Mouse (Mus musculus) midbrain, embryonic 16.5 days (tissue): ENCODE results near the gene Tlr2. TPM values are rescaled to one million over a fixed set of nuclear protein-coding genes. Genes with fewer than 3 reads are reported as not detected.
"Not testable (repeated sequence)": the region's sequence is repeated elsewhere in the genome, so short reads cannot be mapped to it uniquely, and the experiment has no call there.

Source experiments
- ATAC-seq: fragments of 200-750 bp; cut with Nextera tagmentation; 2 replicates; pipeline ENCODE4 v1.8.0; 2017; ENCODE audit warnings: moderate TSS enrichment
- H3K27ac ChIP-seq: fragments of 300-500 bp; sonication (generic); 2 replicates; pipeline ENCODE4 v1.5.1; 2014; ENCODE audit warnings: mild to moderate bottlenecking, low read length, mixed read lengths
- H3K27me3 ChIP-seq: fragments of 300-500 bp; sonication (generic); 2 replicates; pipeline ENCODE4 v1.6.1; 2014; ENCODE audit warnings: low read depth, low read length, mixed read lengths; ENCODE audit not compliant: control insufficient read depth, insufficient read depth
- H3K36me3 ChIP-seq: fragments of 300-500 bp; sonication (generic); 2 replicates; pipeline ENCODE4 v1.6.1; 2014; ENCODE audit warnings: mild to moderate bottlenecking, low read length, moderate library complexity, mixed read lengths; ENCODE audit not compliant: control insufficient read depth, insufficient read depth
- H3K4me1 ChIP-seq: fragments of 300-500 bp; sonication (generic); 2 replicates; pipeline ENCODE4 v1.6.1; 2014; ENCODE audit warnings: mild to moderate bottlenecking, low read length, mixed read lengths; ENCODE audit not compliant: control insufficient read depth, insufficient read depth
- H3K4me2 ChIP-seq: fragments of 300-500 bp; sonication (generic); 2 replicates; pipeline ENCODE4 v1.6.1; 2014; ENCODE audit warnings: mild to moderate bottlenecking, low read length, mixed read lengths
- H3K4me3 ChIP-seq: fragments of 300-500 bp; sonication (generic); 2 replicates; pipeline ENCODE4 v1.5.1; 2014; ENCODE audit warnings: low read depth, mild to moderate bottlenecking, low read length, moderate library complexity, mixed read lengths
- H3K9ac ChIP-seq: fragments of 300-500 bp; sonication (generic); 2 replicates; pipeline ENCODE4 v1.6.1; 2014; ENCODE audit warnings: low read depth, low read length, mixed read lengths
- H3K9me3 ChIP-seq: fragments of 300-500 bp; sonication (generic); replicated peaks from 2 replicates; pipeline ENCODE4 v1.6.1; 2014; ENCODE audit warnings: mild to moderate bottlenecking, low read length, mixed read lengths; ENCODE audit not compliant: control insufficient read depth, poor library complexity, severe bottlenecking
- WGBS: fragments of 180-500 bp; shearing (Covaris S2); extraction: QIAGEN DNeasy Blood & Tissue Kit; methylation state at CpG from one replicate; pipeline ENCODE4 v1.1.7; 2014; 5-methylcytosine and 5-hydroxymethylcytosine counted together
- polyA plus RNA-seq: library from polyadenylated mRNA; unstranded; fragments of >200 nt; fragmentation: Nextera tagmentation; extraction: Ambion mirVana; gene quantifications from 2 replicates; pipeline ENCODE4 v1.2.1, GENCODE M21; 2015

The Tlr2 gene
- polyA plus RNA-seq, 1 experiment from 2014 or later: 0.88 TPM

- no peak overlapping the region for H3K4me3 ChIP-seq
- WGBS: 97% methylated on average over 2 of the region's 2 CpGs
- H3K27ac ChIP-seq: no peak overlapping the region
- H3K36me3 ChIP-seq: no peaks in the 10 kb centered on the region
- H3K4me2 ChIP-seq: no peak overlapping the region
- H3K4me1 ChIP-seq: no peaks in the 10 kb centered on the region
- no peaks in the 10 kb centered on the region for H3K27me3 ChIP-seq
- 0 out of 2 replicates have a peak, but pooled peaks cover 3% of the 10 kb centered on the region for H3K9me3 ChIP-seq
- H3K9ac ChIP-seq: no peak overlapping the region
- no peak for ATAC-seq
These were observed 28.2 kb upstream of the Tlr2 start for GRCm38 (mm10) chr3:83869776-83870175.

DNA sequence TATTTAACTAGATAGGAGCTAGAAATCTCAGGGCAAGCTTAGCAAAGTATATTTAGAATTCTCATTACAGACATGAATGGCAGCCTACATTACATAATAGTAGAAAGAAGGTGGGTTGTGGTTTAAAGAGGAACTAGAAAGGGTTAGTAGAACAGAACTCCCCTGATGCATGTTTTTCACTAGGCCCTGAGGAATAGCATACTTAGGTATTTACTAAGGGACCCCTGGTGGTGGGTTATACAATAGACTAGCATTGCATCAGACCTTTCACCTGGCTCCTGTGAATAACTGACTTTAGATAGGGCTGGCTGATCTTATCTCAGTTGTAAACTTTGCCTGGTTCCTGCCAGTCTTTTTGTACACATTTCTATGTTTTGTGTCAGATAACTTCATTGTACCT, 25.5 kb upstream of the Tlr2 start:
- not testable (repeated sequence) for H3K36me3 ChIP-seq, H3K4me1 ChIP-seq, ATAC-seq, H3K9ac ChIP-seq, H3K27me3 ChIP-seq, H3K27ac ChIP-seq, H3K4me2 ChIP-seq, H3K9me3 ChIP-seq, H3K4me3 ChIP-seq

DNA sequence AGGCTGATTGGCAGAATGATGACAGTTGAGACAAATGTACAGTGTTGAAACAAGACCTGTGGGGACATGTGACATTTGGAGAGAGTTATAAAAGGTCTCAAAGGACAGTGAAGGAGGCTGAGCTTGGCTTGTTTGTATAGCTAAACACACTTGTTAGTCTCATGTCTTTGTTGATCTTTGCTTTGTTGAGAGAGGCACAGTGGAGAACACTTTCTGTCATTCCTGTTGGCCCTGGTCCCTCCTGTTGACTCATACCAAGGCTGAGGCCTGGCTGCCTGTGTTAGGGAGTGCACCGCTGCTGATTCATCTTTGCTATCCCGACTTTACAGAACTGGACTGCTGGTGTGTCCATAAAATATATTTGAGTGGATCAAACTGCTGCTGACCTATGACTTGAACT, 23.6 kb upstream of the Tlr2 start:
- Histone ChIP-seq H3K9ac (no peak overlapping the region), H3K9me3 (no peaks in the 10 kb centered on the region), H3K36me3 (no peaks in the 10 kb centered on the region), H3K4me2 (no peak overlapping the region), H3K27ac (no peak overlapping the region), H3K4me3 (no peak overlapping the region), H3K4me1 (no peaks in the 10 kb centered on the region), H3K27me3 (no peaks in the 10 kb centered on the region)
- 95% methylated on average over 2 of the region's 2 CpGs for WGBS
- no peak for ATAC-seq

DNA sequence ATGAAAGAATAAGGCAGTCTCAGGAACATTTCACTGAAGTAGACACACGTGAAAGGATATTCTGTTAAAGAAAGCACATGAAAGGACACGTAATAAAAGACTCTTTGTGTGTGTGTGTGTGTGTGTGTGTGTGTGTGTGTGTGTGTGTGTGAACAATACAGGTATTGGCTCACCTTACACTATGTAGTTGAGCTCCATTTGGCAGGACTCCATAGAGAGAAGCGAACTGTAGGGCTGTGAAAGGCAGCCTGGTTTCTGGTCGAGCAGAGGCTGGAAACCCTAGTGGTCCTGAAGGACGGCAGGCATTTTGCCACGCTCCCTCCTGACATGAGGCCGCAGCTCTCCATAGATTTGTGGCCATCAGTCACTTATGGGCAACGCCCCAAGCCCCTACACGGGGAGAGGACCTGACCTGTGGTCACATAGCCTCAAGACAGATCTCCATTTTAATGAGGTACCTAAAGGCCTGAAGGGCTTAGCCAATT, 22.5 kb upstream of the Tlr2 start:
- Histone ChIP-seq H3K27me3 (no peaks in the 10 kb centered on the region), H3K9ac (no peak overlapping the region), H3K4me2 (no peak overlapping the region), H3K27ac (no peak overlapping the region), H3K4me1 (no peaks in the 10 kb centered on the region), H3K36me3 (no peaks in the 10 kb centered on the region), H3K4me3 (no peak overlapping the region), H3K9me3 (no peaks in the 10 kb centered on the region)
- no peak for ATAC-seq
- WGBS: 76% methylated on average over 9 of the region's 9 CpGs

DNA sequence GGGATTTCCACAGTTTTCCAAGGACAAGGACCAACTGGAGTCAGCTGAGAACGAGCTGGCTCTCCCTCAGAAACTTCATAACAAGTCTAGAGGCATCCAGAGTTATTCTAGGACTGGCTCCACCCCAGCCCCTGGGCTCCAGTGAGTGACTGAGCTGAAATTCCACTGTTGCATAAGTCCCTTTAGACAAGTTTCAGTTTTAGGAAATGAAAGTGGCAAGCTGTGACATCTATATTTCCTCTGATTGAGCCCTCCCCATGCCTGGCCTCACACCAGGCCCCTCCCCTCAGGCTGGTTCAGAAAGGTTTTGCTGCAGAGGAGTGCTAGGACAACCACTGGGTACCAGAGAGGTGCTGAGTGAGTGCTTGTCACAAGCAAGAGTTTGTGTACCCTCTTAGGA, 21.4 kb upstream of the Tlr2 start:
- H3K9ac ChIP-seq: no peak overlapping the region
- H3K27me3 ChIP-seq: no peaks in the 10 kb centered on the region
- no peak overlapping the region for H3K4me3 ChIP-seq
- no peaks in the 10 kb centered on the region for H3K9me3 ChIP-seq
- H3K36me3 ChIP-seq: no peaks in the 10 kb centered on the region
- no peak overlapping the region for H3K27ac ChIP-seq
- 58% methylated on average over 1 of the region's 1 CpGs for WGBS
- no peaks in the 10 kb centered on the region for H3K4me1 ChIP-seq
- no peak overlapping the region for H3K4me2 ChIP-seq
- ATAC-seq: no peak

GRCm38 (mm10) chr3:83859595-83859994, 18.0 kb upstream of the Tlr2 start:
- no peaks in the 10 kb centered on the region for H3K27me3 ChIP-seq
- no peaks in the 10 kb centered on the region for H3K36me3 ChIP-seq
- WGBS: 90% methylated on average over 7 of the region's 7 CpGs
- no peaks in the 10 kb centered on the region for H3K9me3 ChIP-seq
- H3K4me1 ChIP-seq: no peaks in the 10 kb centered on the region
- H3K9ac ChIP-seq: no peak overlapping the region
- no peak overlapping the region for H3K4me2 ChIP-seq
- no peak overlapping the region for H3K4me3 ChIP-seq
- ATAC-seq: no peak
- no peak overlapping the region for H3K27ac ChIP-seq

DNA sequence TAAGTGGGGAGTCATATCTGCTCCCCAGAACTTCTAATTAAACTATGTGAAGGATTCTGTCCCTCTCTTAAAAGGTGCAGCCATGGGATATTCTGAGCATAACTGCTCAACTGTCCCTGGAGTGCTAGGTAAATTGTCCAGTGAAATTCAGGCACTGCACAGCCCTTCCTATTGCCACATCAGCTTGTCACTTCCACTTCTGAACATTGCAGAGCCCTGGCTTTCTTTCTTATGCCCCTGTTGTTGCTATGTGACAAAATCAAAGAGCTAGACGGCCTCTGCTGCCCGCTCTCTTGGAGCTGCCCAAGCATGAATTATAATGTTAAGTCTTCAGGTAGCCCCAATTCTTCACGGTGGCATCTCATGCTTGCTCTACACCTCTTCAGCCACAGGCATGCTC, 17.5 kb upstream of the Tlr2 start:
- no peak overlapping the region for H3K4me2 ChIP-seq
- WGBS: 61% methylated on average over 3 of the region's 3 CpGs
- H3K4me1 ChIP-seq: no peaks in the 10 kb centered on the region
- H3K27ac ChIP-seq: no peak overlapping the region
- no peak overlapping the region for H3K9ac ChIP-seq
- no peaks in the 10 kb centered on the region for H3K9me3 ChIP-seq
- no peaks in the 10 kb centered on the region for H3K36me3 ChIP-seq
- H3K27me3 ChIP-seq: no peaks in the 10 kb centered on the region
- no peak overlapping the region for H3K4me3 ChIP-seq
- no peak for ATAC-seq

GRCm38 (mm10) chr3:83857621-83858020, 16.1 kb upstream of the Tlr2 start:
- no peaks in the 10 kb centered on the region for H3K4me1 ChIP-seq
- H3K9me3 ChIP-seq: no peaks in the 10 kb centered on the region
- H3K36me3 ChIP-seq: no peaks in the 10 kb centered on the region
- WGBS: 96% methylated on average over 13 of the region's 13 CpGs
- H3K9ac ChIP-seq: no peak overlapping the region
- H3K27ac ChIP-seq: no peak overlapping the region
- H3K27me3 ChIP-seq: no peaks in the 10 kb centered on the region
- no peak overlapping the region for H3K4me3 ChIP-seq
- H3K4me2 ChIP-seq: no peak overlapping the region
- no peak for ATAC-seq

DNA sequence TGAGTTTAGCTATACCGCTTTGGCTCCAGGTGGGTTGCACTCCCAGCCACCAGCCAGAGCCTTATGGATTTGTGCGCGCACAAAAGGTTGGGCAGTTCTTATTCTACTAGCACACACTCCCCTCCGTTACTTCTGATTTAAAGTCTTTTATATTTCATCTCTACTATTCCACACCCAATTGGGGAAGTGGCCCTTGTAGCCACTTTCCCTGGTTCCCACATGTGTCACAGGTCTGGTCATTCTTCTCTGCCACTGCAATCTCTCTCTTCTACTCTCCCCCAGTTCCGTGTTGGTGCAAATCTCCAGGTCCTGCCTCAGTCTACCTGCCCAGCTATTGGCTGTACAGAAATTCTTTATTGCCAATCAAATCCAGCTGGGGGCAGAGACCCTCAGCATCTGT, 14.1 kb upstream of the Tlr2 start:
- Histone ChIP-seq H3K4me1 (no peaks in the 10 kb centered on the region), H3K36me3 (no peaks in the 10 kb centered on the region), H3K4me2 (no peak overlapping the region), H3K27ac (no peak overlapping the region), H3K27me3 (no peaks in the 10 kb centered on the region), H3K9me3 (no peaks in the 10 kb centered on the region), H3K4me3 (no peak overlapping the region), H3K9ac (no peak overlapping the region)
- 89% methylated on average over 5 of the region's 5 CpGs for WGBS
- ATAC-seq: no peak

GRCm38 (mm10) chr3:83849341-83849740, 7.8 kb upstream of the Tlr2 start:
- Histone ChIP-seq H3K4me2 (no peak overlapping the region), H3K4me1 (no peaks in the 10 kb centered on the region), H3K27ac (no peak overlapping the region), H3K36me3 (no peaks in the 10 kb centered on the region), H3K9ac (no peak overlapping the region), H3K4me3 (no peak overlapping the region), H3K27me3 (no peaks in the 10 kb centered on the region), H3K9me3 (no peaks in the 10 kb centered on the region)
- no peak for ATAC-seq
- WGBS: 88% methylated on average over 2 of the region's 2 CpGs
